Mouse (Mus musculus): ENCODE measurements around the gene Ccni. TPM values are rescaled to one million over a fixed set of nuclear protein-coding genes. Genes with fewer than 3 reads are reported as not detected.
A peak's percentile ranks its signal among the peaks of the same experiment; 100 is the strongest.

The Ccni gene
- polyA plus RNA-seq, 1 experiment from 2014 or later: 97.3 TPM

DNA sequence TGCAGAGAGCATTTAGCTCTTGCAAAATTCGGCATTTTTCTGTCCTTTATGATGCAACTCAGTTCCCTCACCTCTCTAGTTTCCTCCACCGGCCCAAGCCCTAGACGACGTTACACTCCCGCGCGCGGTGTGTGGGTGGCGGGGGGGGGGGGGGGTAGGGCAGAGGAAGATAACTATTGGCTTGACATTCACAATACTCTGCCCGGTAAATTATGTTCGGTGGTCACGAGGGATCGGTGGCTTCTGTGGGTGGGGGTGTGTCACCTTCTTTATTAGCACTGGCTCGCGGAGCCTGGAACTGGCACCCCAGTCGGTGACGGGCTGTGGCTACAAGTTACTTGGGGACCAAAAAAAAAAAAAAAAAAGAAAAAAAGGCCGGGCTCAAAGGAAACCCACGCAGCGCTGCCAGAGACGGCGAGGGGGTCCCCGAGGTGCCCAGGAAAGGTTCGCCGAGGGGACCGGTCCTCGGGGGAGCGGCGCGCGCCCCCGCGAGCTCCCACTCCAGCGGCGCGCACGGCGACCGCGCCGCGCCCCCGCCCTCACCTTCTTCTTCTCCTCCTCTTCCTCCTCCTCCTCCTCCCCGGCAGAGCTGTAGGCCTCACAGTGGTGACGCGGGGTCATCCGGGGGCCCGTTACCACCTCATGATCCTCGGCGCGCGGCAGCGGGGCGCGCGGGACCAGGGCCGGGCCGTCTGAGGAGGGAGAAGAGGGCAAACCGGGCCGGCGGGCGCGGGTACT lies 755 bp downstream of the Ccni start:
- Histone ChIP-seq H3K4me3 (ENCODE audit: low read length) (peak overlapping the region; percentile 91), H3K4me1 (ENCODE audit: insufficient read depth, low read length) (peaks cover 13% of the 10 kb centered on the region), H3K27ac (ENCODE audit: low read length) (peak overlapping the region; percentile 95), H3K9me3 (ENCODE audit: low read length) (no peaks in the 10 kb centered on the region), H3K36me3 (ENCODE audit: insufficient read depth, low read length) (peaks cover 3% of the 10 kb centered on the region), H3K4me2 (replicated peaks; ENCODE audit: low read depth, low read length) (peak overlapping the region; percentile 66), H3K9ac (replicated peaks; ENCODE audit: low read length) (peak overlapping the region; percentile 95), H3K27me3 (ENCODE audit: insufficient read depth, low read length) (no peaks in the 10 kb centered on the region)
- peak; percentile 69 for ATAC-seq (ENCODE audit: low FRiP score, low TSS enrichment)
- 1% methylated on average over 40 of the region's 63 CpGs for WGBS

DNA sequence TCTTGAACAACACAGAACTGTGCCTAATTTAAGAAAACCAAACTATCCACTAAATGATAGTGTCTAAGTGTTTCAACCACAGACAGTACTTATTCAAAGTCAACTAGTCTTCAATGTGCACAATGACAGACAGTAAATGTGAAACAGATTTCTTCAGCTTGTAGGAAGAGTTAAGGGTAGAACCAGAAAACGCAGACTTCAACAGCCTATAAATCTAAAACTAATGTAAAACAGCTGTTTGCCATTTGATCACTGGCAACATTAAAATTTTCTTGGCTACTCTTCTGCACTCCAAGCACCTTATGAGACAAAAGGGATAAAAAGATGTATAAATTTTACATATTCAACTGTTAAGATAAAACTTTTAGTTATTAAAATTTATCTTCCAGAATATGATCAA lies 5.1 kb downstream of the Ccni start:
- Histone ChIP-seq H3K9me3 (ENCODE audit: low read length) (no peaks in the 10 kb centered on the region), H3K9ac (replicated peaks; ENCODE audit: low read length) (no peak overlapping the region), H3K4me1 (ENCODE audit: insufficient read depth, low read length) (peaks cover 11% of the 10 kb centered on the region), H3K4me2 (replicated peaks; ENCODE audit: low read depth, low read length) (no peak overlapping the region), H3K27me3 (ENCODE audit: insufficient read depth, low read length) (no peaks in the 10 kb centered on the region), H3K4me3 (ENCODE audit: low read length) (no peak overlapping the region), H3K36me3 (ENCODE audit: insufficient read depth, low read length) (peaks cover 18% of the 10 kb centered on the region), H3K27ac (ENCODE audit: low read length) (no peak overlapping the region)
- WGBS: 48% methylated on average over 1 of the region's 1 CpGs
- ATAC-seq (ENCODE audit: low FRiP score, low TSS enrichment): no peak

DNA sequence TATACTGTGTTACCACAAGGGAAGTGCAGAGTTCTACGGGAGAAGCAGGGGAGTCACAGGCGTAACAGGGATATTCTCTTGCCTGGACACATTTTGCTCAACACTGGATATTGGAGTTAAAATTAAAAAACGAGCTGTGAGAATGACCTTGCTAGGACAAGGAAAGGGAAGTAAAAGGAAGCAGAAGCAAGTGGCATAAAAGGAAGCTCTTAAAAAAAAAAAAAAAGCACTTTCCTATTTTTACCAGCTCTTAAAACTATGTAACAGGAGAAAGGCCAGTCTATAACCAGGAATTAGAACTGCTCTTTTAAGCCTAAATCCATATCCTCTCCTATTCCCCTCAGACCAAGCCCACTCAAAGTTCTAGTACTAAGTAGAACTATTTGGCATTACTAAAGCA lies 8.1 kb downstream of the Ccni start:
- H3K27ac ChIP-seq (ENCODE audit: low read length): no peak overlapping the region
- H3K4me3 ChIP-seq (ENCODE audit: low read length): no peak overlapping the region
- H3K4me1 ChIP-seq (ENCODE audit: insufficient read depth, low read length): 0 out of 2 replicates have a peak, but pooled peaks cover 5% of the 10 kb centered on the region
- peaks cover 18% of the 10 kb centered on the region for H3K36me3 ChIP-seq (ENCODE audit: insufficient read depth, low read length)
- no peak overlapping the region for H3K9ac ChIP-seq (replicated peaks; ENCODE audit: low read length)
- no peaks in the 10 kb centered on the region for H3K9me3 ChIP-seq (ENCODE audit: low read length)
- no peak overlapping the region for H3K4me2 ChIP-seq (replicated peaks; ENCODE audit: low read depth, low read length)
- no peaks in the 10 kb centered on the region for H3K27me3 ChIP-seq (ENCODE audit: insufficient read depth, low read length)
- ATAC-seq (ENCODE audit: low FRiP score, low TSS enrichment): no peak
- 85% methylated on average over 3 of the region's 3 CpGs for WGBS

DNA sequence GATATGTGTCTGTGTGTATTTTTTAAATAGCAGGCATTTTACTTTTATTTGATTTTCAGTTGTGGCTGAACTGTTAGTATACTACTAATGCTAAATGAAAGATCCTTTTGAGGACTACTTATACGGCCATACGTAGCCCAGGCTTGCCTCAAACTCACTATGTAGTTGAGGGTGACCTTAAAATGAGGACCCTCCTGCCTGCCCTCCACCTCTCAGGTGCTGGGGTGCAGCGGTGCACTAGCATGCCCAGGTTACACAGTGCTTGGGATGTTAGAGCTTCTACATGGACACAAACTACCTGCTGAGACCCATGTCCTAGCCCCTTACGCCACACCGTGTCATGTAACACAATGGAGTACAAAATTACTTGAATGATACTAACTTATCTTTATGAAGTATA lies 15.9 kb downstream of the Ccni start:
- 93% methylated on average over 5 of the region's 5 CpGs for WGBS
- no peaks in the 10 kb centered on the region for H3K4me1 ChIP-seq (ENCODE audit: insufficient read depth, low read length)
- H3K27ac ChIP-seq (ENCODE audit: low read length): no peak overlapping the region
- no peak overlapping the region for H3K9ac ChIP-seq (replicated peaks; ENCODE audit: low read length)
- no peak overlapping the region for H3K4me2 ChIP-seq (replicated peaks; ENCODE audit: low read depth, low read length)
- no peaks in the 10 kb centered on the region for H3K9me3 ChIP-seq (ENCODE audit: low read length)
- no peak for ATAC-seq (ENCODE audit: low FRiP score, low TSS enrichment)
- H3K36me3 ChIP-seq (ENCODE audit: insufficient read depth, low read length): peaks cover 30% of the 10 kb centered on the region
- H3K27me3 ChIP-seq (ENCODE audit: insufficient read depth, low read length): no peaks in the 10 kb centered on the region
- no peak overlapping the region for H3K4me3 ChIP-seq (ENCODE audit: low read length)

DNA sequence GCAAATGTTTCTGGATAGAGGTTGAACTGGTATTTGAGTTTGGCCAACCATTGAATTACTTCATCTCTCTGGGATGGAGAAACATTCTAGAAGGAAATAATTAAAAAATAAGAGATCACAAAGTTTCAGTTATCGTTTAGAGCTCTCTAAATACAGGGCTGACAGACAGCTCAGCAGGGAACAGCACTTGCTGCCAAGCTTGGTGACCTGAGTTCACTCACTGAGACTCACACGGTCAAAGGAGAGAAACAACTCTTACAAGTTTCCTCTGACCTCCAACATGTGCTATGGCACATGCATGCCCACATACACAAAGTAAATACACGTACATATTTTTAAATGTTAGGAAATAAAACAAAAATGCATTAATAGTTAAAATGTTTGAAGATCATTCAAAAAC lies 16.7 kb downstream of the Ccni start:
- H3K4me1 ChIP-seq (ENCODE audit: insufficient read depth, low read length): no peaks in the 10 kb centered on the region
- H3K9me3 ChIP-seq (ENCODE audit: low read length): no peaks in the 10 kb centered on the region
- H3K27me3 ChIP-seq (ENCODE audit: insufficient read depth, low read length): no peaks in the 10 kb centered on the region
- 74% methylated on average over 3 of the region's 3 CpGs for WGBS
- peaks cover 35% of the 10 kb centered on the region for H3K36me3 ChIP-seq (ENCODE audit: insufficient read depth, low read length)
- no peak overlapping the region for H3K9ac ChIP-seq (replicated peaks; ENCODE audit: low read length)
- H3K4me3 ChIP-seq (ENCODE audit: low read length): no peak overlapping the region
- H3K27ac ChIP-seq (ENCODE audit: low read length): no peak overlapping the region
- H3K4me2 ChIP-seq (replicated peaks; ENCODE audit: low read depth, low read length): no peak overlapping the region
- ATAC-seq (ENCODE audit: low FRiP score, low TSS enrichment): no peak

DNA sequence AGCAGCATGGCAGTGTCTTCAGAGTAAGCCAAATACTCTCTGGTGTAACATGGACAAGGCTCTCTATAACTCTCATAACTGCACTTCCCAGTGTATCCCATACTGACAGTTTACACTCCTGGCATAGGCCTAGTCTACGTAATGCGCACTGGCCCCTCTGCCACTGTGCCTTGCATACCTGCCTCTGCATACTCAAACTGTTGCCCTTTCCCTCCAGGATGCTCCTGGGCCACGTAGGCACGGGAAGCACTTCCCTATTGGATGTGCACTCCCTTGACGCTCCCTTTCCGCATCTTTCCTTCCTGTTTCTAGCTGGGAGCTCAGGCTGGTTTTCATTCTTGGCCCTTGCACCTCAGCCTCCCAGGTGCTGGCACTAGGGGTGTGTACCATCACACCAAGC lies 21.7 kb downstream of the Ccni start:
- H3K4me3 ChIP-seq (ENCODE audit: low read length): no peak overlapping the region
- no peak overlapping the region for H3K9ac ChIP-seq (replicated peaks; ENCODE audit: low read length)
- H3K27me3 ChIP-seq (ENCODE audit: insufficient read depth, low read length): no peaks in the 10 kb centered on the region
- no peaks in the 10 kb centered on the region for H3K4me1 ChIP-seq (ENCODE audit: insufficient read depth, low read length)
- H3K27ac ChIP-seq (ENCODE audit: low read length): no peak overlapping the region
- peaks cover 45% of the 10 kb centered on the region for H3K36me3 ChIP-seq (ENCODE audit: insufficient read depth, low read length)
- ATAC-seq (ENCODE audit: low FRiP score, low TSS enrichment): no peak
- no peak overlapping the region for H3K4me2 ChIP-seq (replicated peaks; ENCODE audit: low read depth, low read length)
- 92% methylated on average over 6 of the region's 6 CpGs for WGBS
- H3K9me3 ChIP-seq (ENCODE audit: low read length): no peaks in the 10 kb centered on the region

DNA sequence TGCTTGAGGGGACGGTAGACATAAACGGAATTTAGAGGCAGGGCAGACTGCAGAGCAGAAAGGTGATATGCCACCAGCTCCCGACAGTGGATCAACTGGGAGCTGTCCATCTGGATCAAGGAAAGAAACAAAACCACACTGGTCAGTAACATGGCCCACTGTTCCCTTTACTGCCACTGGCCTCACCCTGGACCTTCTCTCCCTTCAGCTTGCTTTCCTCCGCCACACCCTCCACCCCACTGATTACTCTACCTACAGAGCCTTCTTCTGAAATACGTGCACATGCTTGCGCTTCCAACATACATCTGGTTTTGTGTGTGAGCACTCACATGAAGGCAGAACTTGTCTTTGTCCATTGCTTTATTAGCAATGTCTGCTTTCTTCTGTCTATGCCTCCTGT lies 23.0 kb downstream of the Ccni start:
- Histone ChIP-seq H3K4me3 (ENCODE audit: low read length) (no peak overlapping the region), H3K36me3 (ENCODE audit: insufficient read depth, low read length) (peaks cover 46% of the 10 kb centered on the region), H3K27me3 (ENCODE audit: insufficient read depth, low read length) (no peaks in the 10 kb centered on the region), H3K27ac (ENCODE audit: low read length) (no peak overlapping the region), H3K4me1 (ENCODE audit: insufficient read depth, low read length) (no peaks in the 10 kb centered on the region), H3K4me2 (replicated peaks; ENCODE audit: low read depth, low read length) (no peak overlapping the region), H3K9ac (replicated peaks; ENCODE audit: low read length) (no peak overlapping the region), H3K9me3 (ENCODE audit: low read length) (no peaks in the 10 kb centered on the region)
- no peak for ATAC-seq (ENCODE audit: low FRiP score, low TSS enrichment)
- WGBS: 74% methylated on average over 6 of the region's 6 CpGs

DNA sequence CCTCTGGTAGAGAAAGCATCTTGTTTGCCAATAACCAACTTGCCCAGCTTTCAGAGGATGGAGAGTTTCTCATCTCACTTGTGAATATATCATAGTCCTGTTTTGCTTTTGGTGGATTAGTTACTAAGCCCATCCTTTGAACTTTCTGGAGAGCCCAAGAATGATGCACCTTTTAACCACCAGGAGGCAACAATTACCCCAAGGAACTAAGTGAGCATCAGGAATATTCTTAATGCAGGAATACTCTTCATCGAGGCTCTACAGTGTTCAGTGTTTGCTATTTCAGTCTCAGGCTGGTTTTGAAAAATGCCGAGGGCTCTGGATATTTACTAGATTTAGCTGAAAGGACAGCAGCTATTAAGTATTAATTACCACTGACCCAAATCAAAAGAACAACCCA lies 26.0 kb downstream of the Ccni start:
- H3K4me3 ChIP-seq (ENCODE audit: low read length): no peak overlapping the region
- H3K27me3 ChIP-seq (ENCODE audit: insufficient read depth, low read length): no peaks in the 10 kb centered on the region
- 57% methylated on average over 2 of the region's 2 CpGs for WGBS
- no peak overlapping the region for H3K4me2 ChIP-seq (replicated peaks; ENCODE audit: low read depth, low read length)
- H3K4me1 ChIP-seq (ENCODE audit: insufficient read depth, low read length): no peaks in the 10 kb centered on the region
- H3K27ac ChIP-seq (ENCODE audit: low read length): no peak overlapping the region
- no peaks in the 10 kb centered on the region for H3K9me3 ChIP-seq (ENCODE audit: low read length)
- peaks cover 42% of the 10 kb centered on the region for H3K36me3 ChIP-seq (ENCODE audit: insufficient read depth, low read length)
- no peak for ATAC-seq (ENCODE audit: low FRiP score, low TSS enrichment)
- no peak overlapping the region for H3K9ac ChIP-seq (replicated peaks; ENCODE audit: low read length)

DNA sequence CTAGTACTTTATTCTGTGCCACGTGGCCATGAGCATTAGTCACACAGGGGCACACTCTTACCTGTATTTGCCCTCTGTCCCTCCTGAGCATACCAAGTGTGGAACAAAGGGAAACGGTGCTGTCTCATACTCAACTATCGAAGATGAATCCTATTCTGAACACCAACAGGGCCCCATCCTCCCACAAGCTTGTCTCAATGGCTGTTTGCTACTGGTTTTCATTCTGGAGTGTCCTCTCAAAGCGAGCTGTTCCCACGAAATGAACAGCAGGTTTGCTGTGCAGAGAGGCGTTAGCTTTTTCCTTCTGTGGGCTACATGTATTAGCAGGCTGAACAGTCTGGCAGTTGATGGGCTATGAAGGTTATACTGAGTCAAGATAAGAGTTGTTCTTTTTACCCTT lies 27.7 kb downstream of the Ccni start:
- peaks cover 41% of the 10 kb centered on the region for H3K36me3 ChIP-seq (ENCODE audit: insufficient read depth, low read length)
- no peaks in the 10 kb centered on the region for H3K4me1 ChIP-seq (ENCODE audit: insufficient read depth, low read length)
- no peak for ATAC-seq (ENCODE audit: low FRiP score, low TSS enrichment)
- no peaks in the 10 kb centered on the region for H3K27me3 ChIP-seq (ENCODE audit: insufficient read depth, low read length)
- H3K9ac ChIP-seq (replicated peaks; ENCODE audit: low read length): no peak overlapping the region
- H3K4me3 ChIP-seq (ENCODE audit: low read length): no peak overlapping the region
- WGBS: 83% methylated on average over 6 of the region's 6 CpGs
- no peaks in the 10 kb centered on the region for H3K9me3 ChIP-seq (ENCODE audit: low read length)
- H3K27ac ChIP-seq (ENCODE audit: low read length): no peak overlapping the region
- H3K4me2 ChIP-seq (replicated peaks; ENCODE audit: low read depth, low read length): no peak overlapping the region

DNA sequence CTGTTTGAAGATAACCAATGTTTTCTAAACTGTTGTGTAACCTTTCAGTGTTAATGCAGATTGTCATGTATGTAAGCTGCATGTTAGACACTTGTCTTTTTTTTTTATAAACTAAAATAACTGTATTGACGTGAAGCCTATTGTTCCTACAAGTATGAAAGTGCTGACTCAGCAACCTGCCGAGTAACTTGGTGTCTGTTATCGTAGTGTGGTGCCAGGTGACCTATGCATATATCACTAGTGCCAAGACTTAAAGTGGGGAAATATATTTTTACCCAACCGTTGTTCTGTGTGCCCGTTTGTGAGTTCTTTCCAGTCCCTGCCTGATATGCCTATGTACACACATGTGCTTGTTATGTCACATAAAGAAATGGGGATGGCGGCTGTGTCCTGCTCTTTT lies 31.6 kb downstream of the Ccni start:
- Histone ChIP-seq H3K4me2 (replicated peaks; ENCODE audit: low read depth, low read length) (no peak overlapping the region), H3K4me1 (ENCODE audit: insufficient read depth, low read length) (no peaks in the 10 kb centered on the region), H3K36me3 (ENCODE audit: insufficient read depth, low read length) (peaks cover 59% of the 10 kb centered on the region), H3K27me3 (ENCODE audit: insufficient read depth, low read length) (no peaks in the 10 kb centered on the region), H3K4me3 (ENCODE audit: low read length) (no peak overlapping the region), H3K27ac (ENCODE audit: low read length) (no peak overlapping the region), H3K9me3 (ENCODE audit: low read length) (no peaks in the 10 kb centered on the region), H3K9ac (replicated peaks; ENCODE audit: low read length) (no peak overlapping the region)
- no peak for ATAC-seq (ENCODE audit: low FRiP score, low TSS enrichment)
- WGBS: 76% methylated on average over 6 of the region's 6 CpGs

All from kidney, embryonic 16.5 days (tissue).